Mouse (Mus musculus): ENCODE data around the gene Carns1. TPM values are rescaled to one million over a fixed set of nuclear protein-coding genes. Genes with fewer than 3 reads are reported as not detected.
"Not testable (repeated sequence)": the region's sequence is repeated elsewhere in the genome, so short reads cannot be mapped to it uniquely, and the experiment has no call there.

Gene Carns1
- polyA plus RNA-seq, 1 experiment from 2014 or later: 0.90 TPM

- peak overlapping the region; percentile 35; the same call in 1 of the 2 replicates for H3K9ac ChIP-seq (replicated peaks)
- peaks cover 12% of the 10 kb centered on the region for H3K36me3 ChIP-seq (replicated peaks; ENCODE audit: insufficient read depth, low read length)
- H3K4me2 ChIP-seq (ENCODE audit: low read depth, low read length): peak overlapping the region; percentile 35
- WGBS (ENCODE audit: insufficient replicate concordance): 45% methylated on average over 7 of the region's 7 CpGs
- ATAC-seq (no peak), DNase-seq (no peak)
- peaks cover 55% of the 10 kb centered on the region for H3K4me1 ChIP-seq (ENCODE audit: insufficient read depth)
- no peaks in the 10 kb centered on the region for H3K9me3 ChIP-seq (ENCODE audit: low read length)
- peak overlapping the region; percentile 78 for H3K27ac ChIP-seq (ENCODE audit: low read depth)
- H3K27me3 ChIP-seq (ENCODE audit: insufficient read depth, low read length): no peaks in the 10 kb centered on the region
- peak; percentile 40; the same call in 1 of the 2 replicates for TF ChIP-seq CTCF (IDR thresholded peaks at IDR 0.05; ENCODE audit: low read depth)
- TF ChIP-seq EP300 (IDR thresholded peaks at IDR 0.05; ENCODE audit: low read depth): no peak
- no peak overlapping the region for H3K4me3 ChIP-seq (ENCODE audit: low read depth, low read length)
Measured at GRCm38 (mm10) chr19:4122411-4123370, 52.6 kb downstream of the Carns1 start.

GRCm38 (mm10) chr19:4121896-4122295, 53.4 kb downstream of the Carns1 start:
- not testable (repeated sequence) for DNase-seq; ATAC-seq; H3K4me3 ChIP-seq (ENCODE audit: low read depth, low read length); H3K9me3 ChIP-seq (ENCODE audit: low read length); H3K9ac ChIP-seq (replicated peaks); H3K27me3 ChIP-seq (ENCODE audit: insufficient read depth, low read length)
- Histone ChIP-seq H3K4me2 (ENCODE audit: low read depth, low read length) (peak overlapping the region; percentile 47), H3K4me1 (ENCODE audit: insufficient read depth) (peaks cover 47% of the 10 kb centered on the region), H3K36me3 (replicated peaks; ENCODE audit: insufficient read depth, low read length) (peaks cover 15% of the 10 kb centered on the region), H3K27ac (ENCODE audit: low read depth) (peak overlapping the region; percentile 78)
- 36% methylated on average over 6 of the region's 6 CpGs for WGBS (ENCODE audit: insufficient replicate concordance)

GRCm38 (mm10) chr19:4121097-4121805, 54.0 kb downstream of the Carns1 start:
- H3K27ac ChIP-seq (ENCODE audit: low read depth): peak overlapping the region; percentile 78
- TF ChIP-seq EP300 (IDR thresholded peaks at IDR 0.05; ENCODE audit: low read depth) (peak; percentile 57; the same call in 1 of the 2 replicates), CTCF (IDR thresholded peaks at IDR 0.05; ENCODE audit: low read depth) (no peak)

GRCm38 (mm10) chr19:4120496-4120895, 54.8 kb downstream of the Carns1 start:
- Histone ChIP-seq H3K4me3 (ENCODE audit: low read depth, low read length) (peak overlapping the region; percentile 31; the same call in 1 of the 2 replicates), H3K9ac (replicated peaks) (no peak overlapping the region), H3K4me1 (ENCODE audit: insufficient read depth) (peaks cover 41% of the 10 kb centered on the region), H3K4me2 (ENCODE audit: low read depth, low read length) (peak overlapping the region; percentile 64), H3K27ac (ENCODE audit: low read depth) (no peak overlapping the region), H3K36me3 (replicated peaks; ENCODE audit: insufficient read depth, low read length) (peaks cover 28% of the 10 kb centered on the region), H3K27me3 (ENCODE audit: insufficient read depth, low read length) (no peaks in the 10 kb centered on the region), H3K9me3 (ENCODE audit: low read length) (no peaks in the 10 kb centered on the region)
- no peak for DNase-seq
- TF ChIP-seq CTCF (IDR thresholded peaks at IDR 0.05; ENCODE audit: low read depth): no peak
- no peak for TF ChIP-seq EP300 (IDR thresholded peaks at IDR 0.05; ENCODE audit: low read depth)
- ATAC-seq: no peak
- WGBS (ENCODE audit: insufficient replicate concordance): 86% methylated on average over 2 of the region's 2 CpGs

More at GRCm38 (mm10) chr19:4121097-4121805, 54.0 kb downstream of the Carns1 start:
- peaks cover 41% of the 10 kb centered on the region for H3K4me1 ChIP-seq (ENCODE audit: insufficient read depth)
- 0 out of 2 replicates have a peak overlapping the region, but pooled peaks have one; percentile 1 for H3K9ac ChIP-seq (replicated peaks)
- DNase-seq: peak; percentile 97
- no peaks in the 10 kb centered on the region for H3K9me3 ChIP-seq (ENCODE audit: low read length)
- H3K27me3 ChIP-seq (ENCODE audit: insufficient read depth, low read length): no peaks in the 10 kb centered on the region
- peaks cover 20% of the 10 kb centered on the region for H3K36me3 ChIP-seq (replicated peaks; ENCODE audit: insufficient read depth, low read length)
- peak overlapping the region; percentile 31 for H3K4me3 ChIP-seq (ENCODE audit: low read depth, low read length)
- peak; percentile 73 for ATAC-seq
- H3K4me2 ChIP-seq (ENCODE audit: low read depth, low read length): peak overlapping the region; percentile 64
- 3% methylated on average over 38 of the region's 38 CpGs for WGBS (ENCODE audit: insufficient replicate concordance)

- no peaks in the 10 kb centered on the region for H3K9me3 ChIP-seq (ENCODE audit: low read length)
- H3K4me1 ChIP-seq (ENCODE audit: insufficient read depth): peaks cover 38% of the 10 kb centered on the region
- peak overlapping the region; percentile 64; the same call in 1 of the 2 replicates for H3K4me2 ChIP-seq (ENCODE audit: low read depth, low read length)
- WGBS (ENCODE audit: insufficient replicate concordance): 64% methylated on average over 6 of the region's 6 CpGs
- no peak overlapping the region for H3K27ac ChIP-seq (ENCODE audit: low read depth)
- H3K36me3 ChIP-seq (replicated peaks; ENCODE audit: insufficient read depth, low read length): peaks cover 34% of the 10 kb centered on the region
- no peak overlapping the region for H3K4me3 ChIP-seq (ENCODE audit: low read depth, low read length)
- TF ChIP-seq CTCF (IDR thresholded peaks at IDR 0.05; ENCODE audit: low read depth) (no peak), EP300 (IDR thresholded peaks at IDR 0.05; ENCODE audit: low read depth) (no peak)
- DNase-seq (no peak), ATAC-seq (no peak)
- no peaks in the 10 kb centered on the region for H3K27me3 ChIP-seq (ENCODE audit: insufficient read depth, low read length)
- no peak overlapping the region for H3K9ac ChIP-seq (replicated peaks)
Measured at GRCm38 (mm10) chr19:4119716-4120487, 55.4 kb downstream of the Carns1 start.
